Mouse (Mus musculus): ENCODE measurements around the gene Olfr655. TPM values are rescaled to one million over a fixed set of nuclear protein-coding genes. Genes with fewer than 3 reads are reported as not detected.
A peak's percentile ranks its signal among the peaks of the same experiment; 100 is the strongest.

Gene Olfr655
- total and polyA plus RNA-seq, 3 experiments: 1.3 TPM; not detected in 2

- Histone ChIP-seq H3K27me3 (ENCODE audit: control insufficient read depth in 1 of 2, insufficient read depth in 2 of 2, low read length in 2 of 2) (no peaks in the 10 kb centered on the region), H3K36me3 (ENCODE audit: control insufficient read depth in 1 of 2, insufficient read depth in 2 of 2, low read length in 2 of 2) (no peaks in the 10 kb centered on the region), H3K9me3 (replicated peaks; ENCODE audit: insufficient read depth, low read length) (no peaks in the 10 kb centered on the region), H3K4me1 (ENCODE audit: control insufficient read depth in 1 of 2, insufficient read depth in 2 of 2, low read length in 2 of 2) (no peaks in the 10 kb centered on the region), H3K79me2 (ENCODE audit: control insufficient read depth, insufficient read depth, low read length, poor library complexity) (no peaks in the 10 kb centered on the region), H3K27ac (ENCODE audit: control insufficient read depth, low read depth, low read length) (no peak overlapping the region), H3K9ac (ENCODE audit: control insufficient read depth, low read depth, low read length, poor library complexity, severe bottlenecking) (no peak overlapping the region), H3K4me3 (ENCODE audit: control insufficient read depth in 1 of 2, insufficient read depth in 1 of 2, low read depth in 2 of 2, low read length in 2 of 2) (no peak overlapping the region)
- DNase-seq (ENCODE audit: low read depth, low spot score): no peak
- no peak for TF ChIP-seq USF1 (IDR thresholded peaks at IDR 0.05; ENCODE audit: low read depth, low read length)
- TF ChIP-seq RAD21 (IDR thresholded peaks at IDR 0.05; ENCODE audit: low read depth, low read length): no peak
- no peak for TF ChIP-seq USF2 (IDR thresholded peaks at IDR 0.05; ENCODE audit: borderline replicate concordance in 1 of 2, insufficient read depth in 1 of 2, low read depth in 1 of 2, low read length in 2 of 2)
- TF ChIP-seq ZKSCAN1 (IDR thresholded peaks at IDR 0.05; ENCODE audit: low read depth, low read length): no peak
- no peak for TF ChIP-seq POLR2AphosphoS5 (IDR thresholded peaks at IDR 0.05; ENCODE audit: borderline replicate concordance, low read depth, low read length)
- no peak for TF ChIP-seq TAL1 (IDR thresholded peaks at IDR 0.05; ENCODE audit: low read length)
- TF ChIP-seq NRF1 (IDR thresholded peaks at IDR 0.05; ENCODE audit: insufficient read depth, low read depth, low read length, poor library complexity, severe bottlenecking): no peak
- no peak for TF ChIP-seq EP300 (IDR thresholded peaks at IDR 0.05; ENCODE audit: low read depth in 1 of 2, low read length in 2 of 2)
- TF ChIP-seq MYB (IDR thresholded peaks at IDR 0.05; ENCODE audit: low read depth, low read length): no peak
- TF ChIP-seq TCF12 (IDR thresholded peaks at IDR 0.05; ENCODE audit: low read depth, low read length): no peak
- TF ChIP-seq RCOR1 (IDR thresholded peaks at IDR 0.05; ENCODE audit: low read depth, low read length): no peak
- no peak for TF ChIP-seq MAFK (IDR thresholded peaks at IDR 0.05; ENCODE audit: borderline replicate concordance, low read depth, low read length)
- TF ChIP-seq E2F4 (IDR thresholded peaks at IDR 0.05; ENCODE audit: borderline replicate concordance, low read depth, low read length): no peak
- no peak for TF ChIP-seq CHD2 (IDR thresholded peaks at IDR 0.05; ENCODE audit: low read length)
These were observed 3.1 kb upstream of the Olfr655 start for GRCm38 (mm10) chr7:104604727-104605126.

GRCm38 (mm10) chr7:104603173-104603572 lies 1.6 kb upstream of the Olfr655 start:
- no peak overlapping the region for H3K4me3 ChIP-seq (ENCODE audit: control insufficient read depth in 1 of 2, insufficient read depth in 1 of 2, low read depth in 2 of 2, low read length in 2 of 2)
- no peaks in the 10 kb centered on the region for H3K36me3 ChIP-seq (ENCODE audit: control insufficient read depth in 1 of 2, insufficient read depth in 2 of 2, low read length in 2 of 2)
- H3K4me1 ChIP-seq (ENCODE audit: control insufficient read depth in 1 of 2, insufficient read depth in 2 of 2, low read length in 2 of 2): no peaks in the 10 kb centered on the region
- H3K9me3 ChIP-seq (replicated peaks; ENCODE audit: insufficient read depth, low read length): no peaks in the 10 kb centered on the region
- H3K27ac ChIP-seq (ENCODE audit: control insufficient read depth, low read depth, low read length): no peak overlapping the region
- TF ChIP-seq ETS1 (IDR thresholded peaks at IDR 0.05; ENCODE audit: low read depth, low read length) (no peak), BHLHE40 (IDR thresholded peaks at IDR 0.05; ENCODE audit: borderline replicate concordance, low read depth, low read length) (peak; percentile 84), MAX (IDR thresholded peaks at IDR 0.05; ENCODE audit: low read length) (peak; percentile 61; the same call in 1 of the 2 replicates), RAD21 (IDR thresholded peaks at IDR 0.05; ENCODE audit: low read depth, low read length) (peak; percentile 76), USF1 (IDR thresholded peaks at IDR 0.05; ENCODE audit: low read depth, low read length) (peak; percentile 45; the same call in 1 of the 2 replicates), CTCF (IDR thresholded peaks at IDR 0.05 in 2 of 3, conservative IDR thresholded peaks at IDR 0.05 in 1 of 3; ENCODE audit: control insufficient read depth in 1 of 3, insufficient read depth in 1 of 3, low read depth in 2 of 3, low read length in 3 of 3, poor library complexity in 1 of 3, severe bottlenecking in 1 of 3) (peak; percentile 68 to 83 (median 77)), MYC (IDR thresholded peaks at IDR 0.05; ENCODE audit: low read depth, low read length) (0 out of 2 replicates have a peak, but pooled peaks have one; percentile 52), SMC3 (IDR thresholded peaks at IDR 0.05; ENCODE audit: low read depth, low read length) (peak; percentile 77), CHD2 (IDR thresholded peaks at IDR 0.05; ENCODE audit: low read length) (no peak), ZC3H11A (IDR thresholded peaks at IDR 0.05; ENCODE audit: low read depth, low read length) (peak; percentile 61), JUND (IDR thresholded peaks at IDR 0.05; ENCODE audit: low read depth, low read length) (no peak)
- H3K9ac ChIP-seq (ENCODE audit: control insufficient read depth, low read depth, low read length, poor library complexity, severe bottlenecking): no peak overlapping the region
- H3K79me2 ChIP-seq (ENCODE audit: control insufficient read depth, insufficient read depth, low read length, poor library complexity): no peaks in the 10 kb centered on the region
- no peaks in the 10 kb centered on the region for H3K27me3 ChIP-seq (ENCODE audit: control insufficient read depth in 1 of 2, insufficient read depth in 2 of 2, low read length in 2 of 2)
- DNase-seq (ENCODE audit: low read depth, low spot score): peak; percentile 57

Data from MEL (cell line).